Mouse (Mus musculus) mouse trophoblast stem cell (cell line): ENCODE measurements around the gene Ssu72.
"Not testable (repeated sequence)": the region's sequence is repeated elsewhere in the genome, so short reads cannot be mapped to it uniquely, and the experiment has no call there.

Experiments
- in situ Hi-C, 2 experiments: fragments of 300-500 bp; cut with MseI, MboI; formaldehyde crosslinking; loops; 2 replicates in 1 of 2; 3 replicates in 1 of 2; pipeline ENCODE4 v1.15.1; 2025

Gene Ssu72

GRCm38 (mm10) chr4:155704721-155705591 is at the start of gene Ssu72:
TSS of gene Ssu72 (plus strand) at chr4:155704800.
- in situ Hi-C loops = no loop called here

GRCm38 (mm10) chr4:155656214-155656751 is 48.3 kb upstream of the Ssu72 start:
- in situ Hi-C loops = no loop called here

GRCm38 (mm10) chr4:155658961-155659360 is 45.6 kb upstream of the Ssu72 start:
- in situ Hi-C loops = no loop called here

GRCm38 (mm10) chr4:155660641-155661040 is 44.0 kb upstream of the Ssu72 start:
- in situ Hi-C loops = no loop called here

GRCm38 (mm10) chr4:155666903-155667302 is 37.7 kb upstream of the Ssu72 start:
- in situ Hi-C loops = no loop called here

GRCm38 (mm10) chr4:155668689-155669597 is 35.7 kb upstream of the Ssu72 start, which contains the start of gene Mib2:
TSS of gene Mib2 (minus strand) at chr4:155669198.
- in situ Hi-C loops = no loop called here

GRCm38 (mm10) chr4:155669598-155670075 is 35.0 kb upstream of the Ssu72 start:
- in situ Hi-C loops = no loop called here

GRCm38 (mm10) chr4:155670236-155670635 is 34.4 kb upstream of the Ssu72 start:
- in situ Hi-C loops = not testable (repeated sequence)

- in situ Hi-C loops = no loop called here
Measured at GRCm38 (mm10) chr4:155672082-155672481, 32.5 kb upstream of the Ssu72 start.

- in situ Hi-C loops = no loop called here
Measured at GRCm38 (mm10) chr4:155675991-155676390, 28.6 kb upstream of the Ssu72 start.

GRCm38 (mm10) chr4:155683670-155684277 is 20.8 kb upstream of the Ssu72 start:
- in situ Hi-C loops = not testable (repeated sequence)

GRCm38 (mm10) chr4:155687764-155688163 is 16.8 kb upstream of the Ssu72 start:
- in situ Hi-C loops = not testable (repeated sequence)

- in situ Hi-C loops = no loop called here
Measured at GRCm38 (mm10) chr4:155690571-155691375, 13.8 kb upstream of the Ssu72 start.

- in situ Hi-C loops = no loop called here
Measured at GRCm38 (mm10) chr4:155692421-155692820, 12.2 kb upstream of the Ssu72 start.

- in situ Hi-C loops = no loop called here
Measured at GRCm38 (mm10) chr4:155694111-155694481, 10.5 kb upstream of the Ssu72 start, which contains the start of gene Fndc10. TSS of gene Fndc10 (plus strand) at chr4:155694342.

- in situ Hi-C loops = no loop called here
Measured at GRCm38 (mm10) chr4:155694482-155695401, 9.9 kb upstream of the Ssu72 start.

GRCm38 (mm10) chr4:155695531-155696062 is 9.0 kb upstream of the Ssu72 start:
- in situ Hi-C loops = no loop called here

GRCm38 (mm10) chr4:155696261-155697255 is 8.0 kb upstream of the Ssu72 start:
- in situ Hi-C loops = no loop called here
